Mouse (Mus musculus) cerebellum, adult 8-10 months (tissue): ENCODE results near the gene Zc3hav1l.

Experiments
- DNase-seq: peaks from one replicate; pipeline ENCODE4 v3.0.0; 2022

Gene Zc3hav1l

DNA sequence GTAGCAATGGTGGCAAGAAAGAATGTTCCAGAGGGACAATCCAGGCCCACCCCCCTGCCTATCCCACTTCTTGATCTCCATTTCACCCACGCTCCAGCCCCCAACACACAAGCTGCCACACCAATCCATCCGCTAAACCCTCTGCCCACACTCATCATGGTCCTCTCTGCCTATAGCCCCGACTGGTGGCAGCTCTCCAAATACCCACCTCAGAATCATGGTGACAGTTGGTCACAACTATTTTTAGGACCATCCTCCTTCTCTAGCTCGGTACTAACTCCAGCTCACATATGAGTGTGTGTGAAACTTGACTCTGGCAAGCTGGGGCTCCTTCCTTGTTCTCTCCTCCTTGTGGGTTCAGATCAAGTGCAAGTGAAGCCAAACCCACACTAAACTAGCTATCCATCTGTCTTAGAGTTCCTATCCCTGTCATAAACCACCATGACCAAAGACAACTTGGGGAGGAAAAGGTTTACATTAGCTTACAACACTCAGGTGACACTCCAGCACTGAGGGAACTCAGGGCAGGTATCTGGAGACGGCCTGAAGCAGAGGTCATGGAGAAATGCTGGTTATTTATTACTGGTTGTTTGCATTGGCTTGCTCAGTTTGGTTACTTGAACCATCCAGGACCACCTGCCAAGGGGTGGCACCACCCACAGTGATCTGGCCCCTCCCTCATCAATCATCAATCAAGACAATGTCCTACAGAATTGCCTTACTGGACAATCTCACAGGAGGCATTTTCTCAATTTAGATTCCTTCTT is 35.5 kb downstream of the Zc3hav1l start:
- no peak for DNase-seq

GRCm38 (mm10) chr6:38261877-38262276 is 37.2 kb downstream of the Zc3hav1l start:
- DNase-seq = no peak

DNA sequence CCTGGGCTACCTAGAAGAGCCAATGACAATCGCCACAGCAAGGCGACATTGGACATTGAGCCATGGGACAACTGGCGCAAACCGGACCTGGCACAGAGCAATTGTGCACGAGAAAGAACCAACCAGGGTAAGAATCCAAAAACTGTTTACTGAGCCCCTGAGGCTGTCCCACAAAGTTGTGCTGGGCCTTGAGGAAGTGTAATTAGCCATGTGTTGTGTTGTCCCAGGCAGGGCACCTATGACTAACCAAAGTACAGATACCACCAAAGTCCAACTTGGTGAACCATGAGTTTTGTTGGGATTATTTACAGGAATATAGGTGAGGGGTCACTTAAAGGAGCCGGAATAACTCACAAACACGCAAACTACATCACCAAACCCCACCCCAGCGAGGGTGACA is 41.6 kb downstream of the Zc3hav1l start:
- no peak for DNase-seq

GRCm38 (mm10) chr6:38256793-38257192 is 42.3 kb downstream of the Zc3hav1l start:
- no peak for DNase-seq

DNA sequence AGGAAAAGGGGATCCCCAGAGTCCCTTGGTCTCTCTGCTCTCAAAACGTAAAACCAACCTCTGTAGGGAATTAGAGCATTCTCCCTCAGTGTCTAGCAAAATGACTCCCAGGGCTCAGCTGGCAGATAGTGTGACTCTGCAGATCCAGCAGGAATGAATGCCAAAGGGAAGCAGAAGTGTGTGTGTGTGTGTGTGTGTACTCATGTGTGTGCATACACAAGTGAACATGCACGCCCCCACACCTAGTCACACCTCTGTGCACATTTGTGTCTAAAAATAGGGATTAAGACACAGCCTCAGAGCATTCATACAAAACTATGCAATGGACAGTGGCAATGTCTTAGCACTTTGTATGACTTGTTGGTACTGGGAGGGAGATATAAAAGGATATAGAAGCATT is 43.3 kb downstream of the Zc3hav1l start:
- DNase-seq = no peak

GRCm38 (mm10) chr6:38253736-38254641 is 45.1 kb downstream of the Zc3hav1l start, which contains the start of gene D630045J12Rik:
Gene D630045J12Rik (minus strand): TSS chr6:38254009.
- DNase-seq = peak; percentile 61

DNA sequence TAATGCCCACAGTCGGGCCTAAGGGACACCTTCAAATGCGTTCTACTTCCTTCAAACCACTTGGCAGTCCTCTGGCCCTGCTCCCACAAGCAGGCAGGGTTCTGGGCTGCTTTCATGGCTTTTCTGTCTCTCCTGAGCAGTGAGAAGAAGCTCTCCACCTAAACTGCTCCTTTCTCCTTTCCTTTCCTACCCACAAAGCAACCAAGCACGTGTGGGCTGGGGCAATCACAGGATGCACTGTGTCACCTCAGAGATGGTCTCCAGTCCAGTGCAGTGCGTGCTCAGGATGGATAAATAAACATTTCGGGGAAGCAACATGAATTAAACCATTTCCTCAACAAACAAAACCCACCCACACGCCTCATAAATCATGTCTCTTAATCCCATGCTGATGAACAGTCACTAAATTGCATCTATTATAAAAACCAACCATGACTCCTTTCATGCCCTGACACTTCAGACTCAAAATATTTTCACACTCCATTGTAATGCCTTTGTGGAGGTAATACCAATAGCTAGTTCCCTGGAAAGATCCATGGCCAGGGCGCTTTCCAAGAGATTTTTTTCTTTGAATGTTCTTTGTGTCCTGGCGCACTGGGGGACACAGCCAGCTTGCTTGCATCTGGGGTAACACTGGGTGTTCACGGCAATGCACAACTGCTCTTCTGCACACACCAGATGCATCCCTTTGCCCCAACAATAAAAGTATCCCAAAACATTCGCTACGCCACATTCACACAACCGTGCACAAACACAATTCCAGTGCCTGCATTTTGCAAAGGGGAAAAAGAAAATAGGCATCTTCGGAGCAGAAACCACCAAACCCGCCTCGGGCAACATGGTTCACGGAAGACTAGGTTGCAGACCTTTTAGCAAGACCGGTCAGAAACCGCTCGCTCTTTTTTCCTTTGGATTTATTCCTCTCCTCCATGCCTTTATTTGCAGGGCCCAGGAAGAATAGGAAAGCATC is 46.0 kb downstream of the Zc3hav1l start:
- peak; percentile 30 for DNase-seq

GRCm38 (mm10) chr6:38252139-38252538 is 46.9 kb downstream of the Zc3hav1l start:
- no peak for DNase-seq

- peak; percentile 52 for DNase-seq
Observed at GRCm38 (mm10) chr6:38251464-38251863, 47.6 kb downstream of the Zc3hav1l start.

DNA sequence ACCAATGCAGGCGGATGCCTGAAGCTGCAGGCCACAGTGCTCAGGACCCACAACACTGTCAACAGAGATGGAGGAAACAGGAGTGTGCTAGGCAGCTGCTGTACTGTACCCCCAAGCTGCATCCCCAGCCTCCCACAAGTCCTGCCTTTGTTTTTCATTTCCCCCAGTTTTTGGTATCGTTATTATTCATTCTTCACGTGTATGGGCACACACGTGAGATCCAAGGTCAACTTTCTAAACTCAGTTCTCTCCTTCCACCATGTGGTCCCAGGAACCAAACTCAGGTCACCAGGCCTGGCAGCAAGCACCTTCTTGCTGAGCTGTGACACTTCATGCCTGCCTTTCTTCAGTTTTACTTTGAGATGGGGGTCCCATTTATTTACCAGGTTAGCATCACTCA is 51.7 kb downstream of the Zc3hav1l start:
- DNase-seq = no peak

GRCm38 (mm10) chr6:38244806-38245205 is 54.3 kb downstream of the Zc3hav1l start:
- no peak for DNase-seq

DNA sequence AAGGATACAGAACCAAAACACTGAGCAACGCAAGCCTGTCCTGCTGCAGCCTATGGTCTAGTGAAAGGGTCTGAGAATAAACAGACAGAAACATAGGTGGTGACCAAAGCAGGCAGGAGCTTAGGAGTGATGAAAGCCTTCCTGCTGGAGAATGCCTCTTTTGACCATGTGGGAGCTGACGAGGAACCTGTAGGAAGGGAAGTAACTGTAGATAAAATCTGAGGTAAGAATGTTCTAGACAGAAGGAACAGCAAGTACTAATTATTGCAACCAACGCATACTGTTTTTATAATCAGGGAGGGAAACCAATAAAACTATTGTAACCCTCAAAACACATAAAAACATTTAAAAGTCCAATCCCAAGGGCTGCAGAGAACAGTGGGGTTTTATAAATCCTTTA is 54.9 kb downstream of the Zc3hav1l start:
- no peak for DNase-seq

DNA sequence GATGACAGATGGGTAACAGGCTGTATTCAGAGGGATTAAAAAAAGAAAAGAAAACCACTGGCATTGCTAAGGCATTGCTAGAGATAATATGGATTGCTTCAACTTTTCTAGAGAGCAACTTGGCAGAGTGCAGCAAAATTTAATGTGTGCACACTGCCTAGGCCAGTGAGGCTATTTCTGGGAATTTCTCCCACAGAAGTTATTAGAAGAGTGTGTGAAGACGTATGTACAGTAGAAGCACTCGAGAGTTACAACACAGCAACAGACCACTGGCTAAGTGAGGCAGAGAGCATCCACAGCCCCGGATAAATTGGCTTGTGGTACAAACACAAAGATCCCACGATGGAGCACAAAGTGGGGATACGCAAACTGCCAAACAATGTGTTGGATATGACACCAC is 56.2 kb downstream of the Zc3hav1l start:
- no peak for DNase-seq

DNA sequence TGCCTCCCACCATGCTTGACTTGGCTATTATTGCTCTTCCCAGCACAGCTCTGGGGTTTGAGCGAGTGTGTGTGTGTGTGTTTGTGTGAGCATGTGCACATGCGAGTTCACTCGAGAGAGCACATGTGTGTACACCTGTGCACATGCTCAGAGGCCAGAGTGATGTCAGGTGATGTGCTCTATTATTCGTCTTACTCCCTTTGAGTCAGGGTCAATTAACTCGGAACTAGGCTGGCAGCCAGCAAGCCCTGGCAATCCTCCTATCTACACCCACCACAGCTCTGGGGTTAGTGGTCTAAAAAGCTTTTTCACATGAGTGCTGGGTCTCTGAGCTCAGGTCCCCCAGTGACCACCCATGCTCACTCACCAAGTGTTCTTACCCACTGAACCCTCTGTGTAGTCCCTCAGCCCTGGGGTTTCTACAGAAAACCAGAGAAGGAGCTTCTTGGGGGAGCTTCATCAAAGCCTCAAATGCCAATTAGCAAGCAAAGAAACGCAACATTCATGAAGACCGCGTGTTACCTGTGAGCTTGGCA is 56.7 kb downstream of the Zc3hav1l start:
- DNase-seq = no peak

DNA sequence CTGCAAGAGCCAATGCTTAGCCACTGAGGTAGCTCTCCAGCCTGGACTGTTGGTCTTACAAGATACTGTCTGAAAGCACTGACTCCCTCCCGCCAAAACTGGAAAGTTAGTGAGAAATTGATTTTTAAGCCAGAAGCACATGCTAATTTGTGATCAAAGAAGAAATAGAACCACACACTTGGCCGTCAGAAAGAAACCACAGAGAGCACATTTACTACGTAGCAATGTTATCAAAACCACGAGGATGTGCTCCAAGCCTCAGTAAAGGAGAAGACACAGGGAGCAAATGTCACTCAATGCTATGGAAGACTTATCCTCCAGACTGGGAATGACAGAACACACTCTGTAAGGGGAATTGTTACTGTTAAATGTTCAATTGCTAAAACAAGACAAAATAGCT is 57.6 kb downstream of the Zc3hav1l start:
- no peak for DNase-seq

DNA sequence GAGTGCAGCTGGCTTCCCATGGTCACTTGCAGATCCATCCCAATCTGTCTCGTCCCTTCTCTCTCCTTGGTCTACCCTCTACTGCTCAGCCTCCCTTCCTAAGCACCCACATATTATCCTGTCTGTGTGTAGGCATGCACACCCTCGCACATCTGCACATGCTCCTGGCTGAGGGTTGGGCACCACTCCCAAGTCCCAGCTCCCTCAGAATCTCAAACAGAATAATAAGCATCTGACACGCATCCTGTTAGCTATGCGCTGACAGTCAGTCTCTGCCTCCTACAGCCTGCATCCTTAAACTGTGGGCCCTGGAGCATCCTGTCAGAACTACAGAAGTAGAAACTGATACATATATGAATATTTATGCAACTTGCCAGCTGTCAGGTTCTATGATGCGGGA is 58.4 kb downstream of the Zc3hav1l start:
- no peak for DNase-seq

DNA sequence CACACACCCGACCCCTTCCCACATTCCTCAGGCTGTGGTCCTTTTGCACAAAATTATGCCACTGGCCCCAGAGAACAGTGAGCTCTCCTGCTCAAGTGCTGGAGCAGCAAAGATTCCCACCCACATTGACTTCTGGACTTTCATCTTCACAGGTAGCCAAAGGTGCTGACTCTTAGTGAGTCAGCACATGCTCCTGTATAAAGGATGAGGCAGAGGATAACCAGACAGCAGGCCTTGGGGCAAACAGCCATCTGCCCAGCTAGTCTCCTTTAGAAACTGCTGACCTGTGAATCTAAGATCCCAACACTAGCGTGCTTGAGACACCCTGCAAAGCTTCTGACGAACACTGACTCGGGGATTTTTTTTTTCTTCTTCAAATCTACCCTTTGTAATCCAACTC is 60.7 kb downstream of the Zc3hav1l start:
- DNase-seq = no peak
